Mouse (Mus musculus) bone marrow, adult 2 months (tissue): ENCODE measurements at regions not wholly inside any gene's neighbourhood (a gene's known extent, or its start where the extent isn't known, plus 50 kb on each side); places are given as distances from the start of the nearest gene placed in this dataset.

Experiments used
- CTCF ChIP-seq: fragments of 200-500 bp; IDR thresholded peaks from 2 replicates; pipeline ENCODE4 v1.5.1; 2011; ENCODE audit warnings: low read length, control low read depth; ENCODE audit not compliant: control insufficient read depth, insufficient read depth
- POLR2A ChIP-seq: fragments of 200-500 bp; IDR thresholded peaks from 2 replicates; pipeline ENCODE4 v1.6.1; 2011; ENCODE audit warnings: low read depth, mild to moderate bottlenecking, control low read depth, low read length, borderline replicate concordance; ENCODE audit not compliant: control insufficient read depth

DNA sequence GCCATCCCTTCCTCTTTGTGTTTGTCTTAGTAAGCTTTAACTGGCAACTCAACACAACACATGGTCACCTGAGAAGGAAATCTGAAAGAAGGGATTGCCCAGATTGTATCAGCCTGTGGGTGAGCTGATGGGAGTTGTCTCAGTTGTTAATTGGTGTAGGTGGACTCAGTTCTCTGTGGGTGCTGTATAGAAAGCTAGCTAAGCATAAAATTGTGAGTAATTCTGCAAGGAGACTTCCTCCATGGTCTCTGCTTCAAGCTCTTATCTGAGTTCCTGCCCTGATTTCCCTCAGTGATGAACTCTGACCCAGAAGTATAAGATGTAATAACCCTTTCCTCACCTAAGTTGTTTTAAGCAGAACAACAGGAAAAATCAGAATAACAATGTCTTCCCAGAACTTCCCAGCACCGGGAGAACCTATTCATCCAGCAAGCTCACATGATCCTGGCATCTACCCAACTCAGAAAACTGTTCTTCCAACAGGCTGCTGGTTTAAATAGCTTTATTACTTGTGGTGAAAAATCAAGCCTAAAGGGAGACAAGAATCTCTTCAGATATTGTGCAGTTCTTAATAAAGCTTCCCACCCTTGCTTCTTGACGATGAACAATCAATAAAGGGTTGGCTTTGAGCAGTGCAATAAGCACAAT, 487.7 kb upstream of the Cdh4 start:
- TF ChIP-seq CTCF (no peak), POLR2A (no peak)
